Mouse (Mus musculus) layer of hippocampus, adult 6 months (tissue): ENCODE measurements around the gene Pfas. TPM values are rescaled to one million over a fixed set of nuclear protein-coding genes. Genes with fewer than 3 reads are reported as not detected.

Experiments
- long read RNA-seq, 2 experiments: library from polyadenylated mRNA; unstranded; transcript quantifications; one replicate each; pipeline ENCODE4 v2.0.0; 2019 to 2020
- microRNA-seq: library from miRNA; unstranded; fragments of <30 nt; microRNA quantifications from one replicate; pipeline ENCODE4 v1.2.0, GENCODE M21; 2020
- polyA plus RNA-seq: library from polyadenylated mRNA; unstranded; fragments of <200 nt; fragmentation: Nextera tagmentation; gene quantifications from 2 replicates; pipeline ENCODE4 v1.2.3, GENCODE M21; 2021

The Pfas gene
- polyA plus RNA-seq, result 8.4 and 21.6 TPM in 2 replicates
- long read RNA-seq, experiment 1, partial matches to known transcripts, result 1 of 23 reads
- long read RNA-seq, experiment 1, other reads (novel, unspliced or antisense), result 22 of 23 reads
- long read RNA-seq, experiment 2, partial matches to known transcripts, result 3 of 3 reads
- long read RNA-seq, experiment 2, other reads (novel, unspliced or antisense), result 0 of 3 reads

DNA sequence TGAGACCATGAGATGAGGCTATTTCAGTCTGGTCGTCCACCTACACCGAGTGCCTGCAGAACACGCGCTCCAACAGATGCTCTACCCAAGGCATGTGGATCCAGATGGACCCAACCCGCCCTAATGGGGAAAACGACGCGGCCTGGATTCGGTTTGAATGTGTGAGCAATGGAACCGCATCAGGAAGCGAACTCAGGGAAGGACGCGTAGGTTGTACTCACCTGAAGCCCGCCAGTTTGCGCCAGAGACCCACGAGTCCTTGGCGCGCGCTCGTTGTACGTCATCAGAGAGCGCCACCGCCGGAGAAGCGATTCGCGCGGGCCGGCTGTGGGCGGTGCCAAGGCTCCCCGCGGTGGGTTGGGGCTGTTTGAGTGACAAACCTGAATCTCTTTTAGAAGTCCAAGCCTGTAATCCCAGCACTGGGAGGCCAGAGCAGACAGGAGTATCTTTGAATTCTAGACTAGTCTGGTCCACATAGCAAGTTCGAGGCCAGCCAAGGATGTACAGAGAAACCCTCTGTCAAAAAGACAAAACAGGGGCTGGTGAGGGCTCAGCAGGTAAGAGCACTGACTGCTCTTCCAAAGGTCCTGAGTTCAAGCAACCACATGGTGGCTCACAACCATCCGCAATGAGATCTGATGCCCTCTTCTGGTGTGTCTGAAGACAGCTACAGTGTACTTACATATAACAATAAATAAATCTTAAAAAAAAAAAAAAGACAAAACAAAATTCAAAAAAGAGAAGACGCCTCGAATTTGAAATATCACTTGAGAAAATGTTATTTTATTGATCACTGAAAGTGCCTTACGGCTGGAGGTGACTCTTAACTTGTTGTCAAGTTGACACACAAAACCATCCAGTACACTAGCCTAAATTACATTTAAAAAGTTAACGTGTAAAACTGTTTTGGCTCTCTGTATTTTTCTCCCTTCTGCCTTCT, at the start of gene Pfas:
Pfas (minus strand) TSS at position 279 of the 940 bp plus-strand sequence.

GRCm38 (mm10) chr11:69045531-69046394, 37.5 kb upstream of the Pfas start, which contains the start of gene Aurkb:
Gene Aurkb, plus strand, starts transcription at chr11:69045647.

DNA sequence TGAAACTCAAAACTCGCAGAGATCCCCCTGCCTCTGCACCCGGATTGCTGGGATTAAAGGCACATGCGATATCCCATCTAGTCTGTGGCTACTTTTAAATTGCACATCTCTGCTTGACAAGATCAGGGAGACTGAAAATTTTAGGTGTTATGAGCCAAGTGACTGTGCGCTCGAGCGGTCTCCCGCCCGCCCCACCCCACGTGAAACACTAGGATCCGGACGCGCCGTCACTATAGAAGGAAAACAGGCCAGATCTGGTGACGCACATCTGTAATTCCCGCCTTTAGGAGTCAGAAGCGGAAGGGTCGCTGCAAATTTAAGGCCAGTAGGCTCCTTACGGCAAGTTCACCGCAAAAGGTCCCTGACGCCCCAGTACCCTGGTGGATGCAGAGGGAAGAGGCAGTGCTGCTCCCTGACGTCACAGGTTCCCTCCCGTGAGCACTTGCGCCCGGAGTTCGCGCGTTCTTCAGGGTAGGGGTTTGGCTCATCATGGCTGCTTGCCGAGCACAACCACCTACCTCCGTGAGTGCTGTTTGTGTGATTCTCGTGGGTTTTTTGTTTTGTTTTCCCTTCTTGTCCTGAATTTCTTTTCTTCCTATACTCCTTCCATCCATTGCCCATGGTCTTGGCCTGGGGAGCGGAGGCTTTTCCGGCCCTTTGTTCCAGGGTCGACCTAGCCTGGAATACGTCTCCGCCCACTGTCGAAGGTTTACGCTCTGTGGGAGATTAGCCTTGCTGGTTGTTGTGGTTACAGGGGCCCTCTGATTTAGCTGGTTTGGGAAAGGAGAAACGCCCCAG, 7.6 kb upstream of the Pfas start, which contains the start of gene Ctc1:
Ctc1 (plus strand) TSS at position 268 of the 798 bp plus-strand sequence.

GRCm38 (mm10) chr11:68975085-68975484, 33.2 kb downstream of the Pfas start, which contains the start of gene Rangrf:
Gene Rangrf, minus strand, starts transcription at chr11:68975185.

GRCm38 (mm10) chr11:68967337-68968282, 40.6 kb downstream of the Pfas start, which contains the start of gene Slc25a35:
Gene Slc25a35, plus strand, starts transcription at chr11:68968131.

DNA sequence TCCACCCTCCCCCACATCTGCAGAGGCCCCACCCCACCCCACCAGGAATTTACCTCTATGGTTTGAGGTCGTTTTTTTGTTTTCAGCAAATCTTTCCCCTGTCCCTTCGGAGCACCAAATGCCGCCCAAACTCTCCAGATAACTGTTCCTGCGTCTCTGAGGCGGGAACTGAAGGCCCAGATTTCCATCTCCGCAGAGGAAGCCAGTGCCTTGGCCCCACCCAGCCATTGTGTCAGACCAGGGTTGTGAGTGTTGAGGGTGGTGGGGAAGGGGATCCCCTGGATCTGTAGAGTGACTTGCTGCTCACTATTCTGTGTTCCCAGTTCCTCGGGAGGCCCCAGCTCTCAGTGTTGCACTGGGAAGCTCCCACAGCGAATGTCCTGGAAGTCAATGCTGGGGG, 51.0 kb downstream of the Pfas start, which contains the start of gene Arhgef15:
Arhgef15 (minus strand) TSS at position 173 of the 400 bp plus-strand sequence.

Small RNAs within 50 kb of the gene (microRNA-seq; reads per million reads assigned to microRNA genes)
- 1.1 reads per million for gene Mir3062

Other genes with a start within 250 kb of the Pfas start
- 71.2 and 71.4 TPM in 2 replicates for gene Ndel1, start 136.6 kb downstream of the Pfas start, polyA plus RNA-seq
- not detected in 2 replicates for gene Rnf222, start 119.9 kb downstream of the Pfas start, polyA plus RNA-seq
- 3,357 and 3,616 TPM in 2 replicates for gene Rpl26, start 106.9 kb downstream of the Pfas start, polyA plus RNA-seq
- gene Odf4, start 81.4 kb downstream of the Pfas start, polyA plus RNA-seq, result not detected in 2 replicates
- 2.4 TPM in 2 replicates for gene Arhgef15, start 51.0 kb downstream of the Pfas start, polyA plus RNA-seq
- gene Slc25a35, start 40.3 kb downstream of the Pfas start, polyA plus RNA-seq, result 1.9 and 2.4 TPM in 2 replicates
- 25.3 and 26.8 TPM in 2 replicates for gene Rangrf, start 33.3 kb downstream of the Pfas start, polyA plus RNA-seq
- 16.8 and 19.8 TPM in 2 replicates for gene Ctc1, start 7.5 kb upstream of the Pfas start, polyA plus RNA-seq
- gene Aurkb, start 37.2 kb upstream of the Pfas start, polyA plus RNA-seq, result 0.54 TPM in 2 replicates
- 11.4 and 13.2 TPM in 2 replicates for gene Borcs6, start 51.3 kb upstream of the Pfas start, polyA plus RNA-seq
- gene Tmem107, start 62.3 kb upstream of the Pfas start, polyA plus RNA-seq, result 40.3 and 42.2 TPM in 2 replicates
- 412 and 583 TPM in 2 replicates for gene Vamp2, start 80.0 kb upstream of the Pfas start, polyA plus RNA-seq
- 30.5 and 39.5 TPM in 2 replicates for gene Per1, start 86.8 kb upstream of the Pfas start, polyA plus RNA-seq
- gene Hes7, start 111.9 kb upstream of the Pfas start, polyA plus RNA-seq, result 0.53 and 0.58 TPM in 2 replicates
- gene 9130213A22Rik, start 114.1 kb upstream of the Pfas start, polyA plus RNA-seq, result 0.84 and 0.90 TPM in 2 replicates
- 5.9 and 8.6 TPM in 2 replicates for gene Aloxe3, start 117.4 kb upstream of the Pfas start, polyA plus RNA-seq
- gene Alox12b, start 148.5 kb upstream of the Pfas start, polyA plus RNA-seq, result 2.7 and 2.8 TPM in 2 replicates
- gene Alox8, start 189.4 kb upstream of the Pfas start, polyA plus RNA-seq, result 3.5 and 5.1 TPM in 2 replicates
- gene Gucy2e, start 228.6 kb upstream of the Pfas start, polyA plus RNA-seq, result 0.44 and 0.55 TPM in 2 replicates